ENCODE assay signal across 8 mouse cellular contexts in genomic region chr2:157367184-157367893, GRCm38 (mm10). TPM values are rescaled to one million over a fixed set of nuclear protein-coding genes. Genes with fewer than 3 reads are reported as not detected.
A peak's percentile ranks its signal among the peaks of the same experiment; 100 is the strongest.
DNase-seq lines count a peak whose midpoint lies in the region; ATAC-seq lines count a peak whose summit lies in the region.

TSS of gene Manbal (plus strand) at chr2:157367594.

- peak within 1 kb of the TSS; percentile 99 for H3K9ac ChIP-seq in hindbrain, embryonic 13.5 days

- ATAC-seq in hindbrain, embryonic 13.5 days (ENCODE audit: low FRiP score): peak; percentile 86

- 4% methylated on average over 42 of the region's 42 CpGs for WGBS in hindbrain, embryonic 13.5 days

- no peaks in the 10 kb centered on the region for H3K9me3 ChIP-seq in hindbrain, embryonic 13.5 days

- peak within 1 kb of the TSS; percentile 88 for H3K4me2 ChIP-seq in hindbrain, embryonic 13.5 days

- H3K27ac ChIP-seq in hindbrain, embryonic 13.5 days: peak within 1 kb of the TSS; percentile 92

- peak; percentile 95 for DNase-seq in NIH3T3 (ENCODE audit: low read depth)
- DNase-seq in cerebellum, postnatal 10 days: peak; percentile 98 to 99
- peak; percentile 86 to 98 for DNase-seq in frontal cortex, postnatal 14 days (ENCODE audit: low spot score in 2 of 2)
- peak; percentile 99 for DNase-seq in layer of hippocampus, postnatal 25 days (ENCODE audit: extremely low spot score in 1 of 2, low spot score in 1 of 2)
- peak; percentile 95 for DNase-seq in lung, postnatal 25 days (ENCODE audit: low spot score)
- peak; percentile 92 for DNase-seq in retina, embryonic 14.5 days (ENCODE audit: low spot score)
- peak; percentile 99 for DNase-seq in thymus, postnatal 4 days

- H3K4me1 ChIP-seq in hindbrain, embryonic 13.5 days (replicated peaks): peaks cover 36% of the 10 kb centered on the region

- peak within 1 kb of the TSS; percentile 90 for H3K4me3 ChIP-seq in hindbrain, embryonic 13.5 days

- H3K27me3 ChIP-seq in hindbrain, embryonic 13.5 days: no peaks in the 10 kb centered on the region

- no peaks in the 10 kb centered on the region for H3K36me3 ChIP-seq in hindbrain, embryonic 13.5 days

RNA-seq across cellular contexts. Expression of gene Manbal, which starts in this region (rescaled TPM):
- polyA plus RNA-seq in hindbrain, embryonic 13.5 days (2015; fragmentation: Nextera tagmentation; extraction: Ambion mirVana): 91.7 and 95.8 TPM in 2 replicates
- total RNA-seq in layer of hippocampus, postnatal 25 days (2021): 10 to 100 TPM; 61.3 to 66.5 TPM

Comparison
In these comparisons a context has a peak if more than half of its experiments do, and no peak if none do; other contexts are left out.
1. Peak in every context shown above with its lines: DNase-seq, ATAC-seq, H3K4me3 ChIP-seq and H3K27ac ChIP-seq.